Mouse (Mus musculus): ENCODE data around the gene Olfr1462. TPM values are rescaled to one million over a fixed set of nuclear protein-coding genes. Genes with fewer than 3 reads are reported as not detected.

Gene Olfr1462
- polyA plus RNA-seq (2016; fragmentation: Nextera tagmentation; extraction: Ambion mirVana): not detected in 2 replicates

DNA sequence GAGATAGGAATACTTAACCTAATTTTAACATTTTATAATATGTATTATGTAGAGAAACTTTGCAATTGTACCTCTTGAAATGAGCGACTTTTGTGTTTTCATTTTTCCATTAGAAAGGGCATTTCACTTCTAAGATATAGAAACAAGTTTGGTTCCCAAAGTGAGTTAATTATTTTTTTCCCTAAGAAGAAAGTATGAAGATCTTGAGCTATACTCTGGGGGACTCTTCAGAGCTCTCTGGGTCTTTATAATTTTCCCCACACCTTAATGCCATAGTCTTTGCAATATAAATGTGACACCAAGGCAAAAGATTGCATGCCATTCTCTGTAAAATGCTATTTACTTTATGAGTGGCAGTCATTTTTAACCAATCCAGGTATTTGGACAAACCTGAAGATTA, at the start of gene Olfr1462:
Gene Olfr1462, plus strand, starts transcription at position 301 of the 400 bp plus-strand sequence.
- no peaks in the 10 kb centered on the region for H3K4me1 ChIP-seq (replicated peaks)
- H3K27me3 ChIP-seq (replicated peaks): no peaks in the 10 kb centered on the region
- no peak within 1 kb of the TSS for H3K4me2 ChIP-seq
- no peak for ATAC-seq (ENCODE audit: insufficient number of reproducible peaks, low FRiP score)
- no peaks in the 10 kb centered on the region for H3K36me3 ChIP-seq
- no peak within 1 kb of the TSS for H3K9ac ChIP-seq
- H3K27ac ChIP-seq (ENCODE audit: poor library complexity, severe bottlenecking): no peak within 1 kb of the TSS
- no peak within 1 kb of the TSS for H3K4me3 ChIP-seq
- WGBS: 80% methylated on average over 1 of the region's 1 CpGs
- H3K9me3 ChIP-seq (replicated peaks): peaks cover 20% of the 10 kb centered on the region

- no peak within 1 kb of the TSS for H3K4me2 ChIP-seq
- H3K36me3 ChIP-seq: no peaks in the 10 kb centered on the region
- H3K27me3 ChIP-seq (replicated peaks): no peaks in the 10 kb centered on the region
- no peak within 1 kb of the TSS for H3K9ac ChIP-seq
- no peak within 1 kb of the TSS for H3K4me3 ChIP-seq
- H3K4me1 ChIP-seq (replicated peaks): no peaks in the 10 kb centered on the region
- H3K9me3 ChIP-seq (replicated peaks): peaks cover 18% of the 10 kb centered on the region
- 57% methylated on average over 1 of the region's 1 CpGs for WGBS
- H3K27ac ChIP-seq (ENCODE audit: poor library complexity, severe bottlenecking): no peak within 1 kb of the TSS
- no peak for ATAC-seq (ENCODE audit: insufficient number of reproducible peaks, low FRiP score)
Measured at GRCm38 (mm10) chr19:13149449-13149848, 36.1 kb upstream of the Olfr1462 start, which contains the start of gene Olfr1459. Olfr1459 (minus strand) TSS chr19:13149549.

- Histone ChIP-seq H3K27ac (ENCODE audit: poor library complexity, severe bottlenecking) (no peak within 1 kb of the TSS), H3K27me3 (replicated peaks) (no peaks in the 10 kb centered on the region), H3K4me1 (replicated peaks) (no peaks in the 10 kb centered on the region), H3K36me3 (no peaks in the 10 kb centered on the region), H3K9ac (no peak within 1 kb of the TSS), H3K4me3 (no peak within 1 kb of the TSS), H3K9me3 (replicated peaks) (0 out of 2 replicates have a peak, but pooled peaks cover 4% of the 10 kb centered on the region), H3K4me2 (no peak within 1 kb of the TSS)
- no peak for ATAC-seq (ENCODE audit: insufficient number of reproducible peaks, low FRiP score)
- WGBS: 50% methylated on average over 1 of the region's 1 CpGs
Measured at GRCm38 (mm10) chr19:13162700-13163099, 22.8 kb upstream of the Olfr1462 start, which contains the start of gene Olfr1461. Olfr1461 (plus strand) TSS chr19:13163000.

- Histone ChIP-seq H3K36me3 (no peaks in the 10 kb centered on the region), H3K4me3 (no peak overlapping the region), H3K9me3 (replicated peaks) (peaks cover 14% of the 10 kb centered on the region), H3K4me1 (replicated peaks) (no peaks in the 10 kb centered on the region), H3K4me2 (no peak overlapping the region), H3K9ac (no peak overlapping the region), H3K27me3 (replicated peaks) (no peaks in the 10 kb centered on the region), H3K27ac (ENCODE audit: poor library complexity, severe bottlenecking) (no peak overlapping the region)
- ATAC-seq (ENCODE audit: insufficient number of reproducible peaks, low FRiP score): no peak
- 76% methylated on average over 11 of the region's 11 CpGs for WGBS
Measured at GRCm38 (mm10) chr19:13221666-13222065, 36.1 kb downstream of the Olfr1462 start.

DNA sequence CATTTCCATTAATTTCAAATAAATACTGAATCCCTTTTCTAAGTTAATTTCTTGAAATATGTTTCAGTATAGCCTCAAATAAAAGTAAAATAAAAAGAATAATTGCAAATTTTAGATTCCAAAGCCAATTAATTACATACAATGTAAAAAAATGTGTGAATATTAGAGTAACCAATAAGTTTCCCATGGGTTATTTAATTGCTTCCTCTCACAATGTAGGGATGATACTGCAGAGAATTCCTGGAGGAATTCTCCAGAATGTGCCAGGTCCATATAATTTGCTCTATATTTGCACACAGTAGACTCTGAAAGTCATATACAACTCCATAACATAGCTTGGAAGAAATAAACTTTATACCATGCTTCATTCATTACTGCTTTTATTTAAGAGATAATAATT, 45.5 kb downstream of the Olfr1462 start, which contains the start of gene Olfr1463:
Gene Olfr1463, plus strand, starts transcription at position 301 of the 400 bp plus-strand sequence.
- Histone ChIP-seq H3K4me3 (no peak within 1 kb of the TSS), H3K9me3 (replicated peaks) (peaks cover 17% of the 10 kb centered on the region), H3K36me3 (no peaks in the 10 kb centered on the region), H3K27me3 (replicated peaks) (no peaks in the 10 kb centered on the region), H3K27ac (ENCODE audit: poor library complexity, severe bottlenecking) (no peak within 1 kb of the TSS), H3K4me1 (replicated peaks) (no peaks in the 10 kb centered on the region), H3K4me2 (no peak within 1 kb of the TSS), H3K9ac (no peak within 1 kb of the TSS)
- ATAC-seq (ENCODE audit: insufficient number of reproducible peaks, low FRiP score): no peak

Other genes with a start within 250 kb of the Olfr1462 start
- gene Olfr1450, start 235.5 kb upstream of the Olfr1462 start, polyA plus RNA-seq (2016; fragmentation: Nextera tagmentation; extraction: Ambion mirVana): not detected in 2 replicates
- not detected in 2 replicates for gene Olfr1451, start 190.7 kb upstream of the Olfr1462 start, polyA plus RNA-seq (2016; fragmentation: Nextera tagmentation; extraction: Ambion mirVana)
- not detected in 2 replicates for gene Olfr1453, start 157.4 kb upstream of the Olfr1462 start, polyA plus RNA-seq (2016; fragmentation: Nextera tagmentation; extraction: Ambion mirVana)
- gene Olfr1454, start 125.1 kb upstream of the Olfr1462 start, polyA plus RNA-seq (2016; fragmentation: Nextera tagmentation; extraction: Ambion mirVana): not detected in 2 replicates
- gene Olfr1457, start 87.8 kb upstream of the Olfr1462 start, polyA plus RNA-seq (2016; fragmentation: Nextera tagmentation; extraction: Ambion mirVana): not detected in 2 replicates
- gene Olfr1458, start 79.0 kb upstream of the Olfr1462 start, polyA plus RNA-seq (2016; fragmentation: Nextera tagmentation; extraction: Ambion mirVana): not detected in 2 replicates
- not detected in 2 replicates for gene Olfr1459, start 36.2 kb upstream of the Olfr1462 start, polyA plus RNA-seq (2016; fragmentation: Nextera tagmentation; extraction: Ambion mirVana)
- gene Olfr1461, start 22.7 kb upstream of the Olfr1462 start, polyA plus RNA-seq (2016; fragmentation: Nextera tagmentation; extraction: Ambion mirVana): not detected in 2 replicates
- not detected in 2 replicates for gene Olfr1463, start 45.6 kb downstream of the Olfr1462 start, polyA plus RNA-seq (2016; fragmentation: Nextera tagmentation; extraction: Ambion mirVana)
- not detected in 2 replicates for gene Olfr1465, start 129.8 kb downstream of the Olfr1462 start, polyA plus RNA-seq (2016; fragmentation: Nextera tagmentation; extraction: Ambion mirVana)
- gene Olfr1466, start 153.1 kb downstream of the Olfr1462 start, polyA plus RNA-seq (2016; fragmentation: Nextera tagmentation; extraction: Ambion mirVana): not detected in 2 replicates
- not detected in 2 replicates for gene Olfr1467, start 176.5 kb downstream of the Olfr1462 start, polyA plus RNA-seq (2016; fragmentation: Nextera tagmentation; extraction: Ambion mirVana)
- not detected in 2 replicates for gene Olfr1469, start 222.1 kb downstream of the Olfr1462 start, polyA plus RNA-seq (2016; fragmentation: Nextera tagmentation; extraction: Ambion mirVana)

All from heart, embryonic 12.5 days (tissue).